Mouse (Mus musculus): ENCODE results near the gene Pttg1.
A peak's percentile ranks its signal among the peaks of the same experiment; 100 is the strongest.

Gene Pttg1

GRCm38 (mm10) chr11:43425824-43426413, at the start of gene Pttg1:
TSS of gene Pttg1 (minus strand) at chr11:43426251.
- DNase-seq (ENCODE audit: low spot score) = peak; percentile 34

- DNase-seq (ENCODE audit: low spot score) = no peak
Measured at GRCm38 (mm10) chr11:43474225-43474774, 48.2 kb upstream of the Pttg1 start, which contains the start of gene C1qtnf2. TSS of gene C1qtnf2 (plus strand) at chr11:43474276.

DNA sequence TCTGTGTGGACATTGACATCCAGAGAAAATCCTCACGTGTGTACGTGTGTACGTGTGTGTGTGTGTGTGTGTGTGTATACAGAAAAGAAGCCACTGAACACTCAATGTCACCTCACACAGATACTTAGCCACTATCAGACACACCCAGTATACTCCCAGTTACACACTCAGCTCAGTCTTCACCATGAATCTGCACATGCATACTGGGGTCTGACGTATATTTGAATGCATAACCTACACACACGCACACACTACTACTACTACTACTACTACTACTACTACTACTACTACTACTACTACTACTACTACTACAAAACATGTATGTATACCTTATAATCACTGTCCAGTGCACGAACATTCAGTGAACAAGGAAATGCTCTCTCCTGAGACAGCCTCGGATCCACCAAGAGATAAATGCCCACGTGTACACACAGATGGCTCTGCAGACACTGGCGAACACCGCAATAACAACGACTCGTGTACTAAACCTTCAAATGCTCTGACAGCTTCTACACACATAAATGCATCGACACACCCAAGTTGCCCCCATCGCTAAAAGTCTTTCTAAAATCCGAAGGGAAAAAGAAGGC, 47.7 kb upstream of the Pttg1 start:
- DNase-seq (ENCODE audit: low spot score) = no peak

GRCm38 (mm10) chr11:43473115-43473514, 47.1 kb upstream of the Pttg1 start:
- DNase-seq (ENCODE audit: low spot score) = no peak

- no peak for DNase-seq (ENCODE audit: low spot score)
Measured at GRCm38 (mm10) chr11:43470881-43471820, 45.1 kb upstream of the Pttg1 start.

DNA sequence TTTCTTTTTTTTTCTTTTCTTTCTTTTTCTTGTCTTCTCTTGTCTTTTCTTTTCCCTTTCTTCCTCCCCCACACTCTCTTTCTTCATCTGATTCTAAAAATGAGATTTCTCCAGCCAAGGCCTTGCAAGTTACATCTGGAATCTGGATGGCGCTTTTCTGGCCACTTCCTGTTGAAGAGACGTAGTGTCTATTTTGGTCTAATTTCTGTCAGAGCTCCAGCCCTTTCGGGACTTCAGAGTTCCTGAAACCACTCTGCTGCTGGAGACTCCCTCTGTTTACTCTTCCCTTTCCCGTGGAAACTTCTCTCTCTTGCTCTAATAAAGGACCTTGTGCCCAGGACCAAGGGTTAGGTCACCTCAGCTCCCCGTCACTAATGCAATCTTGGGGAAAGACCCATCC, 44.1 kb upstream of the Pttg1 start:
- no peak for DNase-seq (ENCODE audit: low spot score)

DNA sequence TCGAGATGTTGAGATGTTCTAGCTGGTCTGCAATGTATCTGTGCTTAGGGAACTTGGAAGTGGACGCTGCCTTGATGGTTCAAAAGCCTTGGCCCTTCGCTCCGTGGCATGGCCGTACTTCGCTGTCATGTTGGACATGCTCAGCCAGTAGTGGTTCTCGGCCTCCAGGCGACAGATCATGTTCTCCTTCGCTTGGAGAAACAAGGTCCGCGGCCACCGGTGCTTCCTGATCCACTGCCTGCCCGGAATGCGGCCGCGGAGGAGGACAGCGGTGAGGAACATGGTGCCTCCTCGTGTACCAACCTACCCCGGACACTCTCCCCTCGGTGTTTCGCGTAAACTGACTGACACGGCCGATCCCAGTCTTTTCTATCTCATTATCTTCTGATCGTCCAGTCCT, 37.2 kb upstream of the Pttg1 start:
- DNase-seq (ENCODE audit: low spot score) = no peak

DNA sequence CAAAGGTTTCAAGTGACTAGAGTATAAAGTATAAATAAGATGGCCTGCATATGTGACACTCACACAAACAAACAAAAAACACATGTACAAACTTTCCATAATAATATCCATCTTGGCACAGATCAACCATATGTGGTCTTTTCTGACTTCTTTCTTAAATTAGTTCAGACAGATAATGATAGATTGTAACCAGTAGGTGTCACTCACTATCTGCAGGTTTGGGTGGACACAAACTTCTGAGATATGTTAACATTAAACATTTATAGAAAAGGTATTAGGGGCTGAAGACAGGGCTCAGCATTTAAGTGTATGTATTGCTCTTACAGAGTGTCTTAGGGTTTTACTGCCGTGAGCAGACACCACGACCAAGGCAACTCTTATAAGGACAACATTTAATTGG, 26.2 kb upstream of the Pttg1 start:
- DNase-seq (ENCODE audit: low spot score) = no peak

DNA sequence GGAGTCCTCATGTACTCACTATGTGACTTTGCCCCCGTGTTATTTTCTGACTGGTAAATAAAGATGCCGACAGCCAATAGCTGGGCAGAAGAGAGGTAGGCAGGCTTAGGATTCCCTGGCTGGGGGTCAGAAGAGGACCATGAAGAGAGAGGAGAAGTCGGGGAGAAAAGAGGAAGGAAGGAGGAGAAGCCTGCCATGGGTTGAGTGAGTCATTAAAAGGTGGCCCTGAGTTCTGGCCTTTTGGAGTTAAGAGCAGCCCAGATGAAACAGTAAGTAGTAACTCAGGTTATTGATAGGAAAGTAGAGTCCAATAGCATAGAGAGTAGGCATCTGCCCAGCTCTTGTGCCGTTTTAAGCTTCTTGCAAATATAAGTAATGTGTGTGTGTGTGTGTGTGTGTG, 25.3 kb upstream of the Pttg1 start:
- DNase-seq (ENCODE audit: low spot score) = no peak

- no peak for DNase-seq (ENCODE audit: low spot score)
Measured at GRCm38 (mm10) chr11:43449916-43450315, 23.9 kb upstream of the Pttg1 start.

DNA sequence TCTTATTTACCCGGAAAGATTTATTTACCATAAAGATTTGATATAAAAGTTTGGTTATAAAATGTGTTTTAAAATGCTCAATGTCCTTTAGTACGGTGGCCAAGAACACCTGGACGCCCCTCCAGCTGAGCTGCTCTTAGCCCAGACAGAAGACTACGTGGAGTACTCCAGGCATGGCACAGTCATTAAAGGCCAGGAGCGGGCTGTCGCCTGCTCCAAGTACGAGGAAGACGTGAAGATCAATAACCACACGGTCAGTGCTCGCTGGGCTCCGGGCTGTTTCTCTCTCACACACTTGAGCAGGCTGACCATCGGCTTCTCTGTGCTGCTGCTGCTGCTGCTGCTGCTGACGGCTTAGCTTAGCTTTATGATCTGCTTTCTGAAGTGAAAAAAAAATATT, 17.1 kb upstream of the Pttg1 start:
- DNase-seq (ENCODE audit: low spot score) = no peak

DNA sequence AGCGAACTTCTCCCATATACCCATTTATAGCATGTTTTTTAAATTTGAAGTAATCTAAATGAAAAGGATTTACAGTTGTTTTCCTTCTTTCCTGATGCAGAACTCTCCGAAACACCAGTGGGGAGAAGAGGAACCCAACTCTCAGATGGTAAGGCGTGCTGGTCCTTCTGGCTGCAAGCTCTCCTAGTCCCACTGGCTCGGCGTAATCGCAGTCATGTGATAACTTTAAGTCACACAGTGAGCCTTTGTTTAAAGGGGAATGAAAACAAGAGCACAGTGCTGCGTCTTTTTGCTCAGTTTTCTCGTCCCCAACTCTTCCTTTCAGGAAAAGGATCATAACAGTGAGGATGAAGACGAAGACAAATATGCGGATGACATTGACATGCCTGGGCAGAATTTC, 15.1 kb upstream of the Pttg1 start:
- no peak for DNase-seq (ENCODE audit: low spot score)

GRCm38 (mm10) chr11:43434024-43434407, 8.0 kb upstream of the Pttg1 start:
- DNase-seq (ENCODE audit: low spot score) = no peak

- no peak for DNase-seq (ENCODE audit: low spot score)
Measured at GRCm38 (mm10) chr11:43433254-43434023, 7.4 kb upstream of the Pttg1 start, which contains the start of gene Slu7. TSS of gene Slu7 (plus strand) at chr11:43433744.

DNA sequence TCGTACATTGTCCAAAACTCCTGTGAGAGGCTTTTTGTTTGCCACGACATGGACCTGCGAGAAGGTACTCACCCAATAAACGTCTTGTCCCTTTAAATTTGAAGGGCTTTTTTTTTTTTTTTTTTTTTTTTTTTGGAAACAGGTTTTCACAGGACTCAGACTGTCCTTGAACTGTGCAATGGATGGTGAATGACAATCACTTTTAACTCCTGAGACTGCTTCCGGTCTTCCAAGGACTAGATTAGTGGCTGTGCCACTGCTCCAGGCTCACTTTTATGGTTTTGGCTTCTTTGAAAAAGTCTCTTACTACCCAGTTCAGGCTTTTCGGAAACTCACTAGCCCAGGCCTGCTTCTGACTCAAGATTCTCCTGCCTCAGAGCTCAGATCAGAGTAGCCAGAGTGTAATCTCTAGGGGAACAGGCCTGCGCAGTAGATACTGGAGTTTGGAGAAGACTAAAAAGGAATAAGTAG, 398 bp upstream of the Pttg1 start:
- no peak for DNase-seq (ENCODE audit: low spot score)

DNA sequence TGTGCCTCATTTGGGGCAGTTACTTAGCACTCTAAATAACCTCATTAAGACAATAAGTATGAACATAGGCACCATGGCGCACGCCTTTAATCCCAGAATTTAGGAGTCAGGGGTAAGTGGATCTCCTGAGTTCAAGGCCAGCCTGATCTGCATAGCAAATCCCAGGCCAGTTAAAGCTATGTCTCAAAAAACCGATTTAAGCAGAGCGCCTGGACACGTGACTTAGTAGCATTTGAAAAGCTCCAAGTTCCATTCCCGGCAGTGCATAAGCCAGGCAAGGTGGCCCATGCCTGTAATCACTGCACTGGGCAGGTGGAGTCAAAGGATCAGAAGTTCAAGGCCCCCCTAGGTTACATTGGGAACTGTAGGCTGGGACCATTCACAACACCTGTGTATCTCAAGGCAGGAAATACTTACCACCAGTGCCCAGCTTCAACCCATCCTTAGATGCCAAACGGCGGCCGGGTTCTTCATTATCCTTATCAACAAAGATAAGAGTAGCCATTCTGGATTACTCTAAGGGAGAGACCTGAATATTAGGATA, 813 bp downstream of the Pttg1 start:
- DNase-seq (ENCODE audit: low spot score) = no peak

GRCm38 (mm10) chr11:43424386-43424785, 1.7 kb downstream of the Pttg1 start:
- no peak for DNase-seq (ENCODE audit: low spot score)

DNA sequence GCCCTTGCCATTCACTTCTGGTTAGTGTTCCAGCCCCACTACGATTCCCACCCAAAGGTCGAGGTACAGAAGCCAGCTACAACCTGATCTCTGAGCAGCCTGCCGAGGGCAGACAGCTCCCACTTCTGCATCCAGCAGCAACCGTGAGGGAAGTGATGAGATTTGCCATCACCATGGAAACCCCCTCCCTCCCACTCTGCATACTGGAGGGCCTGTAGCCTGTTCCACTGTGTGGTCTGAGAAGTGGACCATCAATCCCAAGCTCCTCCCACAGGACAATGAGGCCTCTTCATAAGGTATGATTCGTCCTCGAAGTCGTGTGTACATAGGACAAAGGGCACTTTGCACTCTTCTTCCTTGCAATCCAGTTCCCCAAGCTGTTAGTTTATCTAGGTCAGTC, 8.8 kb downstream of the Pttg1 start:
- no peak for DNase-seq (ENCODE audit: low spot score)

- no peak for DNase-seq (ENCODE audit: low spot score)
Measured at GRCm38 (mm10) chr11:43412771-43413451, 13.1 kb downstream of the Pttg1 start.

DNA sequence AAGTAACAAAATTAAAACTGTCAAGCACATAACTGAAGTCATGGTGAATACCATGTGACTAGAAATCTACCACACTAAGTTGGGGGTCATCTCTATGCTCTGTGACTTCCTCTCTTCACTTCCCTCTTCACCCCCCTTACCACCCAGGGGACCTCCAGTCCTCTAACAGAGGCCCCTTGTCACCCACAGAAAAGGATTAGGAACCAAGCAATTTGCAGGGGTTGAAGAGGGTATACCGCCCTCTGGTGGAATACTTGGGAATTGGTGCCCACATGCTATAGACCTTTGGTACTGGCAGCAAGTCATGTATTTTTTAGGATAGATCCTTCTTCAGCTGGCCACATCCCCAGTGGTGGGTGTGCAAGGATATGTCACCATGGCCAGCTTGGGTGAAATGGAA, 14.6 kb downstream of the Pttg1 start:
- no peak for DNase-seq (ENCODE audit: low spot score)

- DNase-seq (ENCODE audit: low spot score) = no peak
Measured at GRCm38 (mm10) chr11:43410291-43410690, 15.8 kb downstream of the Pttg1 start.
